Mouse (Mus musculus): ENCODE results near the gene Sema6b.

Sema6b gene

DNA sequence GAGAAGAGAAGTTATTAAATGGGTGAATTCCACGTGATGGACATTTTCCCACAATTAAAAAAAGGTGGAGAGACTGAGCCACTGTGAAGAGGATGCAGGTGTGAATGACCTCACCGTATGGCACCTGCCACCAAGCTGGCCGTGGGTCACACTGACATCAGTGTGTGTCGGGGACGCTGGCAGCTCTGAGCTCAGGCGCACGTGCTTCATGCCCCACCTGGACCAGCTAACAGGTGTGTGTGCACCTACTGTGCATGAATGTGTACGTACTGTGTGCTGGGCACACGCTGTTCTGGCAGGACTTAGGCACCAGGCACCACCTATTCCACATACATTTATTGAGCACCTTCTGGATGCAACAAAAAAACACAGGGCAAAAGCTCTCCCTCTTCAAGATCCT is 4.4 kb upstream of the Sema6b start:
- no peak for DNase-seq

DNA sequence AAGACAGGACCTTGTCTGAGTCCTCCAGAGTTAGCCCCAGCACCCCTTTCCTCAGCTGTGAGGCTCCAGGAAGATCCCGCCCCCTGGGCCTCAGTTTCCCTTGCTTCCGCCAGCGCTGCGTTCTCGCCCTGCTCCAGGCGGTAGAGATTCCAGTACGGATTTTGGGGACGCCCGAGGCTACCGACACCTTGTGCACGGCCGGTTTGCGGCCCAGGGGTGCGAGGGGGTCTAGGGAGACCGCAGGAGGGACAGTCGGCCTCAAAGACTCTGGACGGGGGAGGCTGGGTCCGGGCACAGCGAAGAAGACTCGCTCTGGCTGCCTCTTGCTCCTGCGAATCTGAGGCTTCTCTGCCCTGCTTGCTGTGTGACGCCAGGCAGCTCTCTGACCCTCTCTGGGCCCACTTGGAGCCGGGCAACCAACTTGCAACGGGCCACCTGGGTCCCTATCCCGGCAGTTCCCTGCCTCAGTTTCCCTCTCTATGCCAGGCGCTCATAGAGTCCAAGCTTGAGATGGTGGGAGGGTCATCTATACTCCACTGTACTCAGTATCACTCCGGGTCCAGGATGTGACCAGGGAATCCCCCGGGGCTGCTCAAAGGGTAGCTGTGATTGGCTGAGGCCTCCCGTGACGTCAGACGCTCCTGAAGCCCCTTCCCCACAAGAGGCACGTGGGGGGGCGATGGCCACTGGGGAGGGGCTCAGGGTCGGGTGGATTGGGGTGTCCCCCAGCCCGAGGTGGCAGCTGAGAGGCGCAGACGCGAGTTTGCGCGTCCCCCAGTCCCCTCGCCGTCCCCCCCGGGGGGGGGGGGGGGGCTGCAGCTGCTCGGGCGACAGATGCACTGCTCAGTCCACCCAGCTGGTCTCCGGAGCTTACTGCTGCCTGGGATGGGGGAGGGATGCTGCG is 1.8 kb upstream of the Sema6b start:
- peak; percentile 59 for DNase-seq

GRCm38 (mm10) chr17:56139355-56139754 is 788 bp downstream of the Sema6b start:
- DNase-seq: no peak

GRCm38 (mm10) chr17:56137839-56138613 is 2.1 kb downstream of the Sema6b start:
- no peak for DNase-seq

GRCm38 (mm10) chr17:56136558-56136957 is 3.6 kb downstream of the Sema6b start:
- DNase-seq: no peak

DNA sequence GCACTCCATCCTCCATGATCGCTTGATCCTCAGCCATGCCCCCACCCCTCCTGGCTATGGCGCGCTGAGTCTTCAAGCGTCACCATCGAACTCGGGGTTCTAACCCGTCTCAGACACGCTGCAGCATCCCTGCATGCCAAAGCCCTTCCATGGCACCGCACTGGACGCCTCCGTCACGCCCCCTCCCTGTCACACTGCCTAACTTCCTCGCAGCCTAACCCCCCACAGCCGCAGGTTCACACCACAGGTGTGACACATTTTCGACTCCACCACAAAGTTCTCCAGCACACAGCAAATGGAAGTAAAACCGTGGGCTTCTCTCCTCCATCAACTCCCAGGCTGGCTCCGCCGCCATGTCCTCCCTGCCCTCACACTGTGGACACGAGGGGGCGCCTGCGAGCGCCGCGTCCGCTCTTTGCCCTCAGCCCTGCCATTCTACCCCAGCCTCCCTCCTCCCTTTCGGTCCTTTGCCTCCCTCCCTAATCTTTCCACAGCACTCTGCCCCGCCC is 5.6 kb downstream of the Sema6b start:
- peak; percentile 82 for DNase-seq

DNA sequence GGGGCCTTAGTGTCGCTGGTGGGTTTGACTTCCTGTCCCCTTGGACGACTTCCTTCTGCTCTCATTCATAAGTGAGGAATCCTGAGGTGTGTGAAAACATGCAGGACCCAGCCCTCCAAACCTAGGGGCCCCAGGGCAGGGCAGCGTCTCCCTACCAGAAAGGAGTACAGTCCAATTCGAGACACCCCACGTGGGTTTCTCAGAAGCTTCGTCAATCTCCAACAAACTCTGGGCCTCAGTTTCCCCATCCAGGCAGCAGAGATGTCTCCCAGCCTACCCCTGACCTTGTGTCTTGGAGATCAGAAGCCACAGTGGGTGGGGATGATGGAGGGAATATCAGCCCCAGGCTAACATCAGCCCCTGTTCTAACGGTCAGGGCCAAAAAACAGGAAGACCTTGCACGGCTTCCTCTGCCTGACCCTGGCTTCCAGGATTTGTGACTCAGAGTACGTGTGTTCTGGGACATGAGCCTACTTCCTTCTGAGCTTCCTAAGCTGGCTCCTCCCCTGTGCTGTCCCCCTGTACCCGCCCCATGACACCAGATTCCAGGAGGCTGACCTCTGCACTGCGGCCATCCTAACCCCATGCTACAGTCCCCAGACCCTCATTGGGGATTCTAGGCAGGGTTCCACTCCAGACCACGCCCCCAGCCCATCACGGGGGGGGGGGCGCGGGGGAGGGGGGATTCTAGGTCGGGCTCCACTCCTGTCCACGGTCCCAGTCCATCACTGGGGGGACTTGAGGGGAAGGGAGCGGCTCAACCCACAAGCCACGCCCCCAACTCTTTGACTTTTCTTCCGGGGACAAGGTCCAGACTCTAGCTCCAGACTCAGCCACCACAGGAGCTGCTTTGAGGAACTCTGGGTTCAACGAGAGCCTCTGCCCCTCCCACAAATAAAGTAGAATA is 6.4 kb downstream of the Sema6b start:
- peak; percentile 34 for DNase-seq

GRCm38 (mm10) chr17:56132661-56133060 is 7.5 kb downstream of the Sema6b start:
- peak; percentile 67 for DNase-seq

- peak; percentile 79 for DNase-seq
Measured at GRCm38 (mm10) chr17:56131814-56132213, 8.3 kb downstream of the Sema6b start.

DNA sequence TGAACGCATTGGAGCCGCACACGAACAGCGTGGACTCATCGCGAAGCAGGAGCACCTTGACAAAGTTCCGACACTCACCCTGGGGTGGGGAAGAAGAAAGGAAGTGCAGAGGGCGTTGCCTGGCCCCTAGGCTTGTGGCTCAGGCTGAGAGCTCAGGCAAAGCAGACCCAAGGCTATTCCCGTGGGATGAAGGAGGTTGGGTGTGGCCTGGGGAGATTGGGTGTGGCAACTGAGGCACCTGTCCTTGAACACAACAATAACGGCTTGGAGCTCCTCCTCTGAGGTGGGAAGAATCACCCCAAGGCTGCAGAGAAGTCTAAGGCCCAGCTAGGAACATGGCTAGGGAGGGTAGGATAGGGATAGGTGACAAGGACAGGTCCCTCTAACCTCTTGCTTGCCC is 9.0 kb downstream of the Sema6b start:
- DNase-seq: no peak

DNA sequence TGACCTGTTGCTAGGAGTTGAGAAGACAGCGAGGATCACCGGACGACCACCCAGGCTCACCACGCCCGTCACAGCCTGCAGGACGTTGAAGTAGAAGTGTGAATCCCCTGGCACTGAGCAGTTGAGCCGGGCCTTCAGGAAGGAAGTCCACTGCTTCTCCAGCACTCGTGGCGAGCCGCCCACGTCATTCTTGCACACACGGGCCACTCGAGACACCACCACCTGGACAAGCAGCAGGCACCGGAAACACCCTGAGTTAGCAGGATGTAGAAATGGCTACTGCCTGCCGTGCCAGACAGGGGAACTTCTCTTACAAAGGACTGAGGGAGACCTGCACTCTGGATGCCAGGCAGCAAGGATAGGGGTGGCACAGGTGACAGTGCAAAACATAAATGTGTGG is 11.9 kb downstream of the Sema6b start:
- DNase-seq: no peak

DNA sequence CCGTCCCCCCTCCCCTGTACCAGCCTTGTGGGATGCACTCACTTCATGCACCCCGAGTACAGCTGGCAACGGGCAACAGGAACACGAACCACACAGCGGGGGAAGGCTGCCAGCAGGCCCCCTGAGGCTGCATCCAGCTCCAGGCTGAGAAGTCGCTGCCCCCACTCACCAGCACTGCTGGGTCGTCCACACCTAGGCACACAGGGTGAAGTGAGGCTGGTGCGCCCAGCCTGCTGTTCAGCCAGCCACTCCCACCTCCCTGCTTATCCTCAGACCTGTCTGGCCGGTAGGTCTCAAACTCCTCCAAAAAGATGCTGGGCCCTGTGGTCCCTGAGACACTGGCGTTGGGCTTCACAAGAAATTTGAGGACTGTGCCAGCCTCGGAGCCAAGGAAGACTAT is 14.0 kb downstream of the Sema6b start:
- no peak for DNase-seq

- DNase-seq: no peak
Measured at GRCm38 (mm10) chr17:56125276-56125630, 14.9 kb downstream of the Sema6b start.

GRCm38 (mm10) chr17:56124377-56125275 is 15.5 kb downstream of the Sema6b start:
- DNase-seq: peak; percentile 45

DNA sequence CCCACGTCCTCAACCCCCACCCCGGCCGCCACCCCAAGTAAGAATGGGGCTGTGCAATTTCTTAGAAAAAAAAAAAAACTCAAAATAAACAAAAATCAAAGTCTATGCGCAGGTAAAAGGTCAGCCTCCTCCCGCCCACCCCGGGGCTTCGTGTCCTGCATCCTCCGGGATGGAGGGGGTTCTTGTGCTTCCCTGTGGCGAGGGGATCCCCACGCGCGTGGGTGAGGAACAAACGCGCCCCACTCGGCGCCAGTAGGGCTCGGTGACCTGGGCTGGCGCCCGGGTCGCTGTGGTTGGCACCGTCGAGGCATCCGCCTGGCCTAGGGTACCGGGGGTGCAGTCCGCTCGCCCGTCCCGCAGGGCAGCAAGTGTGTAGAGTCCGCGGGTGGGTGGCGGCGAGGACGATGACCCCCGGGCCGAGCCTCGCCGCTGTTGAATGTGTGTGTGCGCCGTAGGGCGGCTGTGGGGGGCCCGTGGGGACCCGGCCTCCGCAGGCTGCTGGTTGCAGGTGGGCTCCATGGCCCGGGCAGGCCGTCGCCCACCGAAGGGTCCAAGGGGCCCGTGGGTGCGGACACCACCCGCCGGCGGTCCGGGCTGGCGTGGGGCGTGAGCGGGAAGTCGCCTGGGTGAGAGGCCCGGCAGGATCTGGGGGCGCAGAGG is 16.3 kb downstream of the Sema6b start:
- DNase-seq: no peak

DNA sequence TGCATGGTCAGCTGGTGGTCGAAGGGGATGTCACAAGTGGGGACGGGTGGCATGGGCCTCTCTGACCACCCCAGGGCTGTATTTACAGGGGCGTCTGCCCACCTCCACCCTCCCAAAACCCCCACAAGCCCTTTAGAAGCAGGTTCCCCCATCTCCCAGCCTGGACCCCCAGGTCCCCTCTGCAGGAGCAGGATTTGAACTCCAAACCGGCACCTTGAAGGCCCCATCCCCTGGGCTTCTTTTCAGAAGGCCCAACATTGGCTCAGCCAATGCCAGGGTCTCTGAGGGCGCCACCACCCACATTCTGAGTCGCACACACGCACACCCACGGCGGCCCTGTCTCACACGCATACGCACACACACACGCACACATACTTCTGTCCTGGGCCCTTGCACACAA is 17.0 kb downstream of the Sema6b start:
- no peak for DNase-seq

DNA sequence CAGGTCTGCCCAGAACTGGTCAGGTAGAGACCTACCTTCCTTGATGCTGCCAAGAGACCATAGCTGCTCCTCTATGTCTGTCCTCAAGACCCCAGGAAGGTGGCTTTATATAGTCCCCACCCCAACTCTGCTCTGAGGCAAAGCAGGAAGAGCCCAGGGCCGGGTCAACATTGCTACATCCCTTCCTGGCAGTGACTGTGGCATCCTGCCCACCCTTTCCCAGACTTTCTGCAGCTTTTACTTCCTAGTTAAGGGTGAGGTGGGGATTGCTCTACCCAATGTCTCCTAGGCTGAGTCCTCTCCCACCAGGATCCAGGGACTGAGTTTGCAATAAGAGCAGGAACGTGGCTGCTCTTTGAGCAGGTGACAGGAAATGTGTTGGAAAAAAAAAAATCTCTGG is 18.3 kb downstream of the Sema6b start, which contains the start of gene Lrg1:
Gene Lrg1 (minus strand): TSS at position 176 of the 400 bp plus-strand sequence.
- no peak for DNase-seq

DNA sequence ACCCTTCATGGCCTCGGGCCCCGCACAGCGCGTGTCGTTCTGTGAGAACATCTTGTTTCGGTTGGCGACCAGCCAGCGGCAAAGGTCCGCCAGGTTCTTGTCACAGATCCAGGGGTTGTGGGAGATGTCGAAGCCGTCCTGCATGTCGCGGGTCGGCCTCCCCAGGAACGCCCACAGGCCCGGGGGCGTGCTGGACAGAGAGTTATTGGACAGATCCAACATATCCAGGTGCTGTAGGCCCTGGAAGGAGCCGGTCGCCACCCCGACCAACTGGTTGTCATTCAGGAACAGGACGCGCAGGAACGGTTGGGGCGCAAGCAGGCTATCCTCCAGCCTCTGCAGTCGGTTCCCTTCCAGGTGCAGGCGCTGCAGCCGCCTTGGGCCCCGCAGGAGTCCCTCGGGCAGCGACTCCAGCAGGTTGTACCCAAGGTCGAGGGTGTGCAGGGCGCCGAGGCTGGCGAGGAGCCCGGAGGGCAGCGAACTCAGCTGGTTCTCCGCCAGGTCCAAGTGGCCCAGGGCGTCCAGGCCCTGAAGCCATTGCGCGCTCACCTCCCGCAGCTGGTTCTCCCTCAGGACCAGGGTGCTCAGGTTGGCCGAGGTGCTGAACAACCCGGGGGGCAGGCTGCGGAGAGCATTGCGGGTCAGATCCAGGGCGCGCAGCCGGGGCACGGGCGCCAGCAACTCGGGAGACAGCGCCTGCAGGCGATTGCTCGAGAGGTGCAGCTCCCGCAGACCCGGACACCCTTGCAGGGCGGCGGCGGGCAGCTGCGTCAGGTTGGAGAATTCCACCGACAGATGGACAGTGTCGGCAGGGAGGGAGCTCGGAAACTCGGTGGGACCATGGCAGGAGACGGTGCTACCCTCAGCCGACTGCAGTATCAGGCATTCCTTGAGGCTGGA is 19.9 kb downstream of the Sema6b start:
- no peak for DNase-seq

DNA sequence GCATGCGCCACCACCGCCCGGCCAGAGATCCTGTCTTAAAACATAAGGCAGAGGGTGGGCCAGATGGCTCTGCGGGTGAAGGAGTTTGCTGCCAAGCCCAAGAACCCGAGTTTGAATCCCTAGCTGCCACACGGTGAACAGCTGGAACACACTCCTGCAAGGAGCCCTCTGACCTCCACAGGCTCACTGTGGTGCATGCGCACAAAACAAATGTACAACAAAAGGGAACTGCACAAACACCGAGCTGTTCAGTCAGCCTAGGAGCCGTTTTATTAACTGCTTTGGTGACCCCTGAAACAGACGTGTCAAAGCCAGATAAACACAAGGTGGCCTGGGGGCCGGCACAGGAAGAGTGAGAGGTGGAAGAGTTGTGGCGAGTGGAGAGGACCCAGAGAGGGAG is 20.7 kb downstream of the Sema6b start:
- DNase-seq: no peak

GRCm38 (mm10) chr17:56117251-56117710 is 22.9 kb downstream of the Sema6b start, which contains the start of gene Plin5:
Plin5 (minus strand) TSS chr17:56117596.
- peak; percentile 29 for DNase-seq

Data from thymus, postnatal 14 days (tissue).